Mouse (Mus musculus): ENCODE data around the gene Zfp280c.

GRCm38 (mm10) chrX:48583332-48583731, 11.0 kb downstream of the Zfp280c start:
- no peak for TF ChIP-seq EP300 (IDR thresholded peaks at IDR 0.05; ENCODE audit: low read depth)
- TF ChIP-seq CTCF (IDR thresholded peaks at IDR 0.05; ENCODE audit: low read depth) = no peak

All from liver, embryonic 14.5 days (tissue).